Mouse (Mus musculus): ENCODE measurements around the gene Erp27. TPM values are rescaled to one million over a fixed set of nuclear protein-coding genes. Genes with fewer than 3 reads are reported as not detected.

The Erp27 gene
- total RNA-seq, 1 experiment from 2014 or later = not detected

GRCm38 (mm10) chr6:136939326-136940187 is 17.6 kb upstream of the Erp27 start:
- DNase-seq = no peak

GRCm38 (mm10) chr6:136938331-136939126 is 16.5 kb upstream of the Erp27 start:
- peak; percentile 47 for DNase-seq

GRCm38 (mm10) chr6:136937117-136937516 is 15.1 kb upstream of the Erp27 start:
- no peak for DNase-seq

GRCm38 (mm10) chr6:136936361-136936760 is 14.4 kb upstream of the Erp27 start:
- no peak for DNase-seq

GRCm38 (mm10) chr6:136935233-136935632 is 13.3 kb upstream of the Erp27 start:
- DNase-seq = no peak

- no peak for DNase-seq
Measured at GRCm38 (mm10) chr6:136934068-136934467, 12.1 kb upstream of the Erp27 start.

GRCm38 (mm10) chr6:136931246-136931645 is 9.3 kb upstream of the Erp27 start:
- DNase-seq = no peak

GRCm38 (mm10) chr6:136930677-136931076 is 8.7 kb upstream of the Erp27 start:
- peak; percentile 53 for DNase-seq

GRCm38 (mm10) chr6:136927626-136928025 is 5.6 kb upstream of the Erp27 start:
- DNase-seq = no peak

- no peak for DNase-seq
Measured at GRCm38 (mm10) chr6:136925049-136925448, 3.1 kb upstream of the Erp27 start.

GRCm38 (mm10) chr6:136923532-136923931 is 1.6 kb upstream of the Erp27 start, which contains the start of gene Pde6h:
Pde6h (plus strand) TSS chr6:136923832.
- DNase-seq = no peak

GRCm38 (mm10) chr6:136922871-136923270 is 891 bp upstream of the Erp27 start:
- no peak for DNase-seq

- DNase-seq = no peak
Measured at GRCm38 (mm10) chr6:136921601-136922000, 379 bp downstream of the Erp27 start.

GRCm38 (mm10) chr6:136920320-136921257 is 1.4 kb downstream of the Erp27 start:
- peak; percentile 85 for DNase-seq

- DNase-seq = no peak
Measured at GRCm38 (mm10) chr6:136917885-136918284, 4.1 kb downstream of the Erp27 start.

GRCm38 (mm10) chr6:136915721-136916395 is 6.1 kb downstream of the Erp27 start:
- no peak for DNase-seq

- DNase-seq = no peak
Measured at GRCm38 (mm10) chr6:136914234-136914633, 7.7 kb downstream of the Erp27 start.

GRCm38 (mm10) chr6:136913384-136914126 is 8.4 kb downstream of the Erp27 start:
- DNase-seq = peak; percentile 54

GRCm38 (mm10) chr6:136912751-136913265 is 9.2 kb downstream of the Erp27 start:
- DNase-seq = no peak

- peak; percentile 26 for DNase-seq
Measured at GRCm38 (mm10) chr6:136910247-136910890, 11.6 kb downstream of the Erp27 start.

Measured in adrenal gland, postnatal 14 days (tissue).